Mouse (Mus musculus): ENCODE data around the gene Akt1s1.
"Not testable (repeated sequence)": the region's sequence is repeated elsewhere in the genome, so short reads cannot be mapped to it uniquely, and the experiment has no call there.

The Akt1s1 gene

DNA sequence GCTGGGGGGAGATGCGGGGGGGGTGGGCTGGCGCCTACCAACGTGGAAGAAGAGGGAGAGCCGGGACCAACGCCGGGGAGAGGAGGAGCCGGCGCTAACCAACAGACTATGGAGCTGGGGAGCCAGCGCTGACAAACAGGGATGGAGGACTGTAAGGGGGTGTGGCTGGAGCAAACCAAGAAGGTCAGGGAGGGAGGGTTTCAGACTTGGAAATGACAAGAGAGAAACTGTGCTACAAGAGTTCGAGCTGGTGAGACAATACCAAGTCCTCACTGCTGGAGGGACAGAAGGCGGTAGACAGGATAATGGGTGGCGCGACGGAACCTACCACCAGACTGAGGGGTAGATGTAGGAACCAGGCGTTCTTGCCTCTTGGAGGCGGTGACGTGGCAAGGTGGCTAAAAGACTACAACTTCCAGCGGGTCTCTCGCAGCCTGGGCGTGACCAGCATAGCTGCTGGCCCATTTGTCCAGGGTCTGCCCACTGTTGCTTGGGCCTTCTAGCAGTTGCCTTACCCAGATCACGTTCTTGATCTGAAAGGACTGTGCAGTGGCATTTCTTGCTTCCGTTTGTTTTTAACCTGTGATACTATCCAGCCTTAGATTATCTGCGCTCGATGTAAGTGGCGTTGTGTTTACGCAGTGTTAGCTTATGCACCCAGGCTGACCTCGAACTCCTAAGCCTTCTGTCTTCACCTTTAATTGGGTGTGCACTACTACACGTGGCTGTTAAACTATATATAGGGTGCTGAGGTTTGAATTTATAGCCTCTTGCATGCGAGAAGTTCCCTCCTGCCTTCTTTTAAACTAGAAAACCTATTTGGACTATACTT, 21.1 kb downstream of the Akt1s1 start, which contains the start of gene Ptov1:
Gene Ptov1, minus strand, starts transcription at position 92 of the 832 bp plus-strand sequence.
- DNase-seq (ENCODE audit: low read depth, low spot score) = peak; percentile 100

DNA sequence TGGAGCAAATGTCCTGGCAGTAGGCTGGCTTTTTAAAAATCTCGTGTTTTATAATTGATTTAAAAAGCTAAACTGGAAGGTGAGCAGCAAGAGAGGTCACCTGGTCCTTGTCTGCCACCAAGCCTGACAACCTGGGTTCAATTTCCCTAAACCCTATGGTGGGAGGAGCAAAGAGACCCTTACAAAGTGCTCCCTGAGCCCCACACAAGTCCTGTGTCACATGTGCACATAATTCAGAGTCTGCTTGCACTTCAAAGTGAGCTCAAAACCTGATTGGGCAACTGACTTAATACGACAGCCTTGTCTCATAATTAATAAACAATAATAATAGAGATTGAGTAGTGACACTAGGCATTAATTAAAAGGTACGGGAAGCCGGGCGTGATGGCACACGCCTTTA, 21.8 kb downstream of the Akt1s1 start:
- DNase-seq (ENCODE audit: low read depth, low spot score) = no peak

DNA sequence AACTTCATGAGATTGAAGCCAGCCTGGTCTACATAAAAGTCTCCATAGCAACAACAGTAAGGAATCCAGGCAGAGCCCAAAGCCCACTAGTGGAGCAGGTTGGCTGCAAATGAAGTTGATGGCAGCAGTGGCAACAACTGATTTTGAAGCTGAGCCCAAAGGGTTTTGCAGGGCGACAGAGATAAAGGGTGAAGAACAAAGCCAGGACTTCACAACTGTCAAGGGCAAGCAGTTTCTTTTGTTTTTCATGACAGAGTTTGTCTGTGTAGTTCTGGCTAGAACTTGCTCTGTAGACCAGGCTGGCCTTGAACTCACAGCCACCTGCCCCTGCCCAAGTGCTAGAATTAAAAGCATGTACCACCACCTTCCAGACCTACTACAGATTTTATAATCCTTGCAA, 22.4 kb downstream of the Akt1s1 start:
- no peak for DNase-seq (ENCODE audit: low read depth, low spot score)

DNA sequence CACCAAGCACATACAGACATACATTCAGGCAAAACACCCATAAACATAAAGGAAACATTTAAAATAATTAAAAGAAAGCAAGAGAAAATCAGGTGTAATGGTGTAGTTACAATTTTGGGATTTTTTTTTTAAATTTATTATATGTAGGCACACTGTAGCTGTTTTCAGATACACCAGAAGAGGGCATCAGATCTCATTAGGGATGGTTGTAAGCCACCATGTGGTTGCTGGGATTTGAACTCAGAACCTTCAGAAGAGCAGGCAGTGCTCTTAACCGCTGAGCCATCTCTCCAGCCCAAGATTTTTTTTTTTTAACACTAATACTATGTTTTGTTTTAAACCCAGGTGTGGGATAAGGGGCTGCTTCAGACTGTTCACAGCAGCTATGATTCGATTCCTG, 23.0 kb downstream of the Akt1s1 start:
- DNase-seq (ENCODE audit: low read depth, low spot score) = not testable (repeated sequence)

DNA sequence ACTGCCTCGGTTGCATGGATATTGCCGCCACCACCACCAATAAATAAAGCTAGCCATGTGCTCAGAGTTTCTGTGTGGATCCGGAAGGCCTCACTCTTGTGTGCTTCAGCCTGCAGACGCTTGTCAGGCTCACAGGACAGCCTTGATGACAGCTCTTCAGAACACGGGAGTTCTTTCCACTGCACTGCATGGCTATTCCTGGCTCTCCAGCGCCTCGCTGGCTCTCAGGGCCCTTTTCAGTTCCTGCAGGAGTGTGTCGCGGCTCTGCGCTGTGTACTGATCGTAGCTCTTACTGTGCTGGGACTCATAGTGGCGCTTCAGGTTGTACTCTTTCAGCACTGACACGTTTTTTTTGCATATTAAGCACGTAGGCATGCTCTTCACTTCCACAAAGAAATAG, 29.0 kb downstream of the Akt1s1 start:
- DNase-seq (ENCODE audit: low read depth, low spot score) = no peak

DNA sequence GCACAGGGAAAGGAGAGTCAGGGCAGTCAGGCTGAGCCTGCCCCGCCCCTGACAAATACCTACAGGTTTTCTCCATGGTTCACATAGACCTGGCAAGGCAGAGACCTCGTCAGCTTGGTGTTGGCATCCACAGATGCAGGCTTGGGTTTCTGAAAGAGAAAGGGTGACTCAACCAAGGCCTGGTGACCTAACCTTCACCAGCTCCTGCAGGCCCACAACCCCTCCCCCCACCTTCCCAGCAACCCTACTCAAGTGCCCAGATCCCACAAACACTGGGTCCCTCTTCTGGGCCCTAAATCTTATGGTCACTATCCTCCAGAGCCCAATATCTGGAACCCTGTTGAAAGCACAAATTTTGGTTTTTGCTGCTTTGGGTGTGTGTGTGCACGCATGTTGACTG, 34.2 kb downstream of the Akt1s1 start:
- no peak for DNase-seq (ENCODE audit: low read depth, low spot score)

DNA sequence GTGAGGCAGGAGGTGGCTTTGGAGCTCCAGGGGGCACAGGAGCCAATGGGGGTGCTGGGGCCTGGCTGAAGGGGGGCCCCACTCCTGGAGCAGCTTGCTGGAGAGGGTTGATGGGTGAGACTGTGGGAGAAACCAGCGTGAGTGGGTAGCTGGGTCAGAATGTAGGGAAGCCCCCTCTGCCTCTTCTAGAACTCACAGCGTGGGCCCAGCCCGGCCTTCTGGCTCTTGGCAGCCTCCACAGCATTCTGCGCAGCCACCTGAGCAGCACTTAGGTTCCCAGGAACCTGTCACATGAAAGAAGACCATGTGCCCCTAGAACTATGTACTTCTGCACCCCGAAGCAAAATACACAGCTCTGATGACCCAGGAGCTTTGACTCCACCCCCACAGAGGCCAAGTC, 35.8 kb downstream of the Akt1s1 start:
- DNase-seq (ENCODE audit: low read depth, low spot score) = no peak

DNA sequence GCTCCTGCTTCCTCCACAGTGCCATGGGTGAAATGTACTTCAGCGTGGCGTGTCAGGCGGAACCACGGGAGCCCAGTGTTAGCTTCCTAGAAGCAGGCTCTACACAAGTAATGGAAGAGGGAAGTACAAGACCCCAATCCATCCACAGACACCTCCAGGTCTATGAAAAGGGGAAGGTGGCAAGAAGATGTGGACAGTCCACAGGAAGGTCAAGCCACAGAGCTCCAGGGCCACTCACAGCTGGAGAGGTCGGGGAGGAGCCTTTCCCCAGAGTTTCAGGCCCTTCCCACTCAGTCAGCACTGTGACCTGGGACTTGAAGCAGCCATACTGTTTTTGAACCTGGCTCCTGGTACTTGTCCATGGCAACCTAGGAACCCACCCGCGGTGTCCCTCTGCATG, 38.2 kb downstream of the Akt1s1 start:
- no peak for DNase-seq (ENCODE audit: low read depth, low spot score)

DNA sequence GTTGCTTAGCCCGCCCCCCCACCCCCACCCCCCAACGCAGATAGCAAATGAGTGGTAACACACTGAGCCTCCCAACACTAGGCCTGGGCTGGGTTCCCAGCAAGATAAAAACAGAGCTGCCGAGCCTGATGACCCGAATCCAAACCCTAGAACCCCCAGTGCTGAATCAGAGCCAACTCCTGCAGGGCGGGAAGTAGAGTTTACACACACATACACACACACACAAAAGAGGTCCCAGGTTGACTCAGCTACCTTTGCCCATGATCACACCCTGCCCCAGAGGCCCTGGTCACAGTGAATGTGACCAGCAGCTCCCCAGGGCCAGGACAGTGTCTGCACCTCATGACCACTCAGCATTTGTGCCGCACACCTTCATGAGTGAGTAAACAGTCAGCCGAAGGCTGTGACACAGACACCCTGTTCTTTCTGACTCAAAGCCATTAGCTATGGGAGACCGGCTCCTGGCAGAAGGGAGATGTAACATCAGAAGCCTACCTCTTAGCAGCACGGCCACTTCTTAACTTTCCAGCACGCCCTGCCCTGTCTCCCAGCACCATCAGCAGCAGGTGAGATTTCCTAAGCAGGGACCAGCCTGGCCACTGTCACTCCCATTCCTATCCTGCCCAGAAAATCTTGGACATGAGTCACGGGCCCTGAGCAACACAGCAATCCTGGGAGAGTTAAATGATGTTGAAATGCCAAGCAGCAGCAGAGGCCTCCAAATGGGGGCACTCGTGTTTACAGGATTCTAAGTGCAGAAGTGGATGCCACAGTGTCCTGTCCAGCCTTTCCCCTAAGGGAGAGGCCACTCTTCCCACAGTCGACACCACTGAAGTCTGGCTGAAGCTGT, 39.7 kb downstream of the Akt1s1 start:
- no peak for DNase-seq (ENCODE audit: low read depth, low spot score)

DNA sequence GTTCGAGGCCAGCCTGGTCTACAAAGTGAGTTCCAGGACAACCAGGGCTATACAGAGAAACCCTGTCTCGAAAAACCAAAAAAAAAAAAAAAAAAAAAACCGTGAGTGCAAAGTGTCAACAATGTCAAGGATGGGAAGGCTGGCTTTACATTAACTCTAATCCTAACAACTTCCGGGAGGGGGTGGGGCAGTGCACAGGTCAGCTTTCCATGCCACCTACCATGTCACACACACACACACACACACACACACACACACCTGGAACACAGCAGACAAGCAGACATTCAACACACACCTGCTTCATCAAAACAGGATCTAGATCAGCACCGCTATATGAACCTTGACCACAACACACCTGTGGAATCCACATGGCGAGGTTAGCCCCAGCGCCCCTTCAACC, 41.4 kb downstream of the Akt1s1 start:
- no peak for DNase-seq (ENCODE audit: low read depth, low spot score)

DNA sequence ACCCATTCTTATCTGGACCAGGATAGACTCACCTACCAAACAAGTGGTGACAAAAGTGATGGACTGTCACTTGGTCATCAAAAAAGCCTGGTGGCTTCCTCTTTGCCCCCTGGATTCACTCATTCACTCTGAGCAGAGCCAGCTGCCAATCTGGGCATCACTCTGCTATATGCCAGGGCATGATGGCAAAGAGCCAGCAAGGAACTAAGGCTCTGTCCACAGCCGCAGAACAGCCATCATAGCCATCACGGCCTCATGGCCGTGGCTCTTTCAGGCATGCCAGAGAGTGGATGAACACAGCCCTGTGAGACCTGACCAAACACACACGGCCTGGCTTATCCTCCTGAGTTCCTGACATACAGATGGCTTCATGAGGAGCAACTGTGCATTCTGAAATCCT, 41.9 kb downstream of the Akt1s1 start:
- DNase-seq (ENCODE audit: low read depth, low spot score) = no peak

DNA sequence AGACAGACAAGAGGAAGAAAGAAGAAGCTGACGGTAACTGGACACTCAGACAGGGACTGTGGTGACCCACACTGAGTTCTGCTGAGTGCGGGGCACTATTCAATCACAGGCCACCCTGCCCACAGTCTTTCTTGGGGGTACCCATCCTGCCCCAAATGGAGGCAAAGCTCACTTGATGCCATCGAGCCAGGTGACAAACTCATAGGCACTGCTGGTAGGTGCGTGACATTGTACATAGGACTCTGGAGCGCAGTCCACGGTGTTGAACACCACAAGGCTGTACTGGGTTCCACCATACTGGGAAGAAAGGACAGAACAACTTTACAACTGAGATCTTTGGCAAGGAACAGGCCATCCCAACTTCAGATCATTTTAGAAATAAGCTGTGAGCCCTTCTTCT, 42.8 kb downstream of the Akt1s1 start:
- no peak for DNase-seq (ENCODE audit: low read depth, low spot score)

DNA sequence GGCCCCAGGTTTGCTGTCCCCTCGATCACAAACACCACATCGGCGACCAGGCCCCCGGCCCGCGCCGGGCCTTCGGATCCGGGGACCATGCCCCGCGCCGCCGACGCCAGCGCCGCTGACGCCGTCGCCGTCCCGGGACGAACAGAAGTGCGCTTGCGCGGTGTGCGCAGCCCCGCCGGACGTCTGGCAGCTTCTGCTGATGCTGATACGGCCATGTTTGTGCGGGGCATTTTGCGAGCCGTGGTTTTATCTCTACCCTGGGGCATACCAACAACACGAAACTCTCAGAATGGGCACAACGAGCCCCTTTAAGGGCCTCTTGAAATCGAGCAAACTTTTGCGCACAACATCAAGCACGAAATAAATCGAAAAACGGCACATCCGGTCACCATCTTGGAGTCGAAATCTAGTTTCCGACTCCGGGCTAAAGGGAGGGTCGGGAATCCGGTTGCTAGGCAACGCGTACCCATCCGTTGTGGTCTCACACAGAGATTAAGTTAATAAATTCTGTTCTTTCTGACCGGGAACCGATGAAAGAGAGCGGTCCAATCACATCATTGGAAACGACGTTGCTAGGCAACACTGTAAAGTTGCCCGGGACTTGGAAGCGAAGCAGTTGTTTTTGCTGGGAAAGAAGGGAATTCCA, 43.6 kb downstream of the Akt1s1 start, which contains the start of gene Med25:
Gene Med25, minus strand, starts transcription at position 437 of the 646 bp plus-strand sequence.
- DNase-seq (ENCODE audit: low read depth, low spot score) = peak; percentile 97

DNA sequence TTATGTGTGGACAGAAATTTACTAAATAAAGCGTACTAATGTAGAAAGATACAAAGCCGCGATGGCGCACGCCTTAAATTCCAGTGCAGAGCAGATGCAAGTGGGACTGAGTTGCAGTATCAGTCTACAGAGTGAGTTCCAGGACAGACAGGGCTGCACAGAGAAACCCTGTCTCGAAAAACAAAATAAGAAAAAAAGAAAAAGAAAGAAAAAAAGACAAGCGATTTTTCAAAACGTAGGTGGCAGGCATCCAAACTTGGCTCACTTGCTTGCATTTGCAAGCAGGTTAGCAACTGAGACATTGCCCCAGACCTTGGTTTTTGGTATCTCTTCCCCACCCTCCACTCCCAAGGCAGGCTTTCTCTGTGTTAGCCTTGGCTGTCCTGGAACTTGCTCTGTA, 44.4 kb downstream of the Akt1s1 start:
- no peak for DNase-seq (ENCODE audit: low read depth, low spot score)

DNA sequence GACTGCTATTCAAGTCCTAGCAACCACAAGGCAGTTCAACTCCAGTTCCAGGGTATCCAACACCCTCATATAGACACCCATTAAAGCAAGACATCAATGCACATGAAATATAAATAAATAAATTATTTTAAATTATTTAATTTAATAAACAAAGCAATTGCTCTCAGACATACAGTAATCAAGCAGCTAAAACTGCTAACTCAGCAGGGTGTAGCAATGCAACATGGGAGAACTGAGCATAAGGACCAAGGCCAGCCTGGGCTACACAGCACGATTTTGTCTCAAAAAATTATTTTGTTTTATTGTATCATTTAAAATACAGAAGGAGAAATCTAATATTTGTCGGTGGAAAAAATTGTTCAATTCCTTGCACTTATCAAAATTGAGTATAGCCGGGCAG, 45.4 kb downstream of the Akt1s1 start:
- no peak for DNase-seq (ENCODE audit: low read depth, low spot score)

DNA sequence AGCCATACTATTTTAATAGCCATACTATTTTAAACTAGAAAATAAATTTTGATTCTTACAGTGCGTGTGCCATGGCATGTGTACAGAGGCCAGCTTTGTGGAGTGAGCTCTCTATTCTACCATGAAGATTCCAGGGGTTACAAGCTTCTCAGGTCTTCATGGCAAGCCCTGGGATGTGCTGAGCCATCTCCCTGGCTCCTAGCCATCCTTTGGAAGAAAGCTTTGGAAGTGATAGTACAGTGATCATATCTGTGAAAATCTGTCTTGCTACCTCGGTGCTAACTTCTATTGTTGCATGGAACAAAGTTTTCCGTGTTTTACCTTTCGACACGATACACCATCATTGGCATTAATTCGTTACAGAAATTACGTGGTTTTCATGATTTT, 46.4 kb downstream of the Akt1s1 start:
- no peak for DNase-seq (ENCODE audit: low read depth, low spot score)

DNA sequence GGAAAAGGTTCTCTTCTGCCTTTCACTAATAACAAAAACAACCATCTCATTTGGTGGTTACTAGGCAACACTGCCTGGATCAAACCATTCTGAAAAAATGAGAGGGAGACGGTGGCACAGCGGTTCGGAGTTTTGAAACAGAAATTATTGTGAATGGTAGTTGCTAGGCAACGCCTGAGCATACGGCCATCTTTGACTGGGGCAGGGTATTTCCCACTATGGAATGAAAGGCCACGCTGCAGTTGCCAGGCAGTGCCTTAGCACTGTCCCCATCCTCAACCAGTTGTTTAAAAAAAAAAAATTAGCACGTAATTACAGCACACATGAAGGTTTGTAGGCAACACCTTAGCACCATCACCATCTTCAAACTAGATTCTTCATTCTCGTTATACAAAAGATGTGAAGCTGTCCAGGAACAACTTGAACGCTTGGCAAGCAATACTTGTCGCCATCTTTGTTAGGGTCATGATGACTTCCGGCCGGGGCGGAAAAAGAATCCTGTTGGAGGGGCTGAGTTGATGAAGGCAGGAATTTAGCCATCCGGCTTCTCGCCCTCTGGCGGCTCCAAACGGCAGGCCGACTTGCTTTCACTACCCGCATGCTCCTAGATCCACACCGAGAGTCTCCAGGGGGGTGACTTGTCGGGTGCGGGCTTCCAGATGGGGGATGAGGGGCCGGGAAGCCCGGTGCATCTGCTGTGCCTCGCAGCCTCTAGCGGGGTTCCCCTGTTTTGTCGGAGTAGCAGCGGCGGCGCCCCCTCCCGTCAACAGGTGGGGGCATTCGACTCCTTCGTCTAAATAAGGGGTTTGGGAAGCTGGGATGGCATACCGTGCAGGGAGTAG, 47.0 kb downstream of the Akt1s1 start, which contains the start of gene Fuz:
Gene Fuz, plus strand, starts transcription at position 487 of the 842 bp plus-strand sequence.
- DNase-seq (ENCODE audit: low read depth, low spot score) = peak; percentile 98

DNA sequence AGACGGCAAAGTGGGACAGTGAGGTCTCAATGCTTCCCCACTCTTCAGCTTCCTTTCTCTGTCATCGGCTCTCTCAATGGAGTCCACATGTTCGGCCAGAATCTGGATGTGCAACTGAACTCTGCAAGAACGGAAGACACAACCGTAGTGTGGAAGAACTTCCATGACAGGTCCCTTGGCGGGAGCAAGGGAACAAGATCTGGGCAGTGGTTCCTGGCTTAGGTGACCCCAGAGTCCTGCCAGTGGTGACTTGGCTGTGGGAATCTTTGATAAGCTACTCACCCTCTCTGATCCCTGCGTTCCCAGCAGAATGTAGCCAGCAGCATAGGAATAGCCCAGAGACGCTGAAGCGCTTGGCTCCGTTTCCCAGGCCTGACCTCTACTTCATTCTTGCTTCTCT, 47.7 kb downstream of the Akt1s1 start:
- DNase-seq (ENCODE audit: low read depth, low spot score) = no peak

DNA sequence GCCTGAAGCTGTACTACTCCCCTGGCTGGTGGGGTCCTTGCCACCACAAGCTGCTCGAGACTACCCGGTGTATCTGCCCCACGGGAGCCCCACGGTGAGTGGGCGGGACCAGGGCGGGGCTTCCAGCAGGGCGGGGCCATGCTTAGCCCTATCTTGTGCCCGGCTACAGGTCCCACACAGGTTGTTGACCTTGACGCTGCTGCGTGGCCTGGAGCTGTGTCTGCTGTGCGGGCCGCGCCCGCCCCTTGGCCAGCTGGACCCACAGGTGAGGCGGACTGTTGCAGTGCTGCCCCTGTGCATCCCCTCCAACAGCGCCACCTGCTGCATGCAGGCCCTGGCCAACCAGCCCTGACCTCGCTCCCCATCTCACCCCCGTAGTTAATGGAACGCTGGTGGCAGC, 49.8 kb downstream of the Akt1s1 start:
- DNase-seq (ENCODE audit: low read depth, low spot score) = no peak

DNA sequence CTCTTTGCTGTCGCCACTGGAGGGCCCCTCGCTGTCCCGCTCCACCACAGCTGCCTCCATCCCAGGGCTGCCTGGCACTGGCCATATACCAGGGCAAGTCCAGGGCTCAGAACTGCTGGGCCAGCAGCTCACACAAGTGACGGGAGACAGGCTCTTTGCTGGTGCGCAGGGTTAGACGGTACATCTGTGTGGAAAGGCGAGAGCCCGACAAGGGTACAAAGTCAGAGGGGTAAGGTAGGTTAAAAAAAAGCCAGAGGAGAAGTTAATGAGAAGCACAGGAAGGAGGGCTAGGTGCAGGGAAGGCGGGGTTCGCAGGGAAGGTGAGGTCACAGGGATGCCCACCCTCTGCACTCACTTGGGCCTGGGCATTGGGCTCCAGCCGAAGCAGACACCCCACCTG, 51.8 kb downstream of the Akt1s1 start:
- no peak for DNase-seq (ENCODE audit: low read depth, low spot score)

DNA sequence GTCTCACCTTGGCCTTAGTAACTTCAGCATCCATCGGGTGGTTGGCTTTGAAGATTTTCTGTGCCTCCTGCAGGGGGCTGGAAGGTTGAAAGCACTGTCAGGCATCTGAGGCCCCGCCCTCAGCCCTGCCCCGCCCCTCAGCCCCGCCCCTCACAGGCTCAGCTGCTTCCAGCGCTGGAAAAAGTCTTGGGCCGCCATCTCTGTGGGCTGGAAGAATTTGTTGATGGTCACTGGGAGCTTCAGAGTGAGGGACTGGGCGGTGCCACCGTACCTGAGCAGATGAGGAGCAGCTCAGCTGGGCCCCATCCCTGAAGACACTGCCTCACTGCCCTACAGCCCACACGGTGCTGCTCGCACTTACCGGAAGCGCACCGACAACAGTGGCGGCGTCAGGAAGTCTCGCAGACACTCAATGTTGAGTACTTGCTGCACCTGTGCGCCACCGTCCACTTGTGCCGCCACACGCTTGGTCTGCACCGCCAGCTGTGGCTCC, 52.5 kb downstream of the Akt1s1 start:
- DNase-seq (ENCODE audit: low read depth, low spot score) = no peak

Data from telencephalon, adult 2 months (tissue).